Mouse (Mus musculus): ENCODE measurements around the gene Myo1d. TPM values are rescaled to one million over a fixed set of nuclear protein-coding genes. Genes with fewer than 3 reads are reported as not detected.
A peak's percentile ranks its signal among the peaks of the same experiment; 100 is the strongest.

Gene Myo1d
- polyA plus RNA-seq, 1 experiment: 11.5 TPM

GRCm38 (mm10) chr11:80504519-80505385 lies 275.1 kb downstream of the Myo1d start:
- peaks cover 20% of the 10 kb centered on the region for H3K4me1 ChIP-seq (ENCODE audit: control insufficient read depth, insufficient read depth, low read length)
- H3K4me3 ChIP-seq (ENCODE audit: insufficient read depth, low read length): no peak overlapping the region
- H3K27ac ChIP-seq (ENCODE audit: insufficient read depth, low read length): peak overlapping the region; percentile 55
- TF ChIP-seq CTCF (IDR thresholded peaks at IDR 0.05; ENCODE audit: extremely low read depth, insufficient read depth, low read length): no peak
- no peak for TF ChIP-seq POLR2A (IDR thresholded peaks at IDR 0.05; ENCODE audit: extremely low read depth, insufficient read depth, low read length)

DNA sequence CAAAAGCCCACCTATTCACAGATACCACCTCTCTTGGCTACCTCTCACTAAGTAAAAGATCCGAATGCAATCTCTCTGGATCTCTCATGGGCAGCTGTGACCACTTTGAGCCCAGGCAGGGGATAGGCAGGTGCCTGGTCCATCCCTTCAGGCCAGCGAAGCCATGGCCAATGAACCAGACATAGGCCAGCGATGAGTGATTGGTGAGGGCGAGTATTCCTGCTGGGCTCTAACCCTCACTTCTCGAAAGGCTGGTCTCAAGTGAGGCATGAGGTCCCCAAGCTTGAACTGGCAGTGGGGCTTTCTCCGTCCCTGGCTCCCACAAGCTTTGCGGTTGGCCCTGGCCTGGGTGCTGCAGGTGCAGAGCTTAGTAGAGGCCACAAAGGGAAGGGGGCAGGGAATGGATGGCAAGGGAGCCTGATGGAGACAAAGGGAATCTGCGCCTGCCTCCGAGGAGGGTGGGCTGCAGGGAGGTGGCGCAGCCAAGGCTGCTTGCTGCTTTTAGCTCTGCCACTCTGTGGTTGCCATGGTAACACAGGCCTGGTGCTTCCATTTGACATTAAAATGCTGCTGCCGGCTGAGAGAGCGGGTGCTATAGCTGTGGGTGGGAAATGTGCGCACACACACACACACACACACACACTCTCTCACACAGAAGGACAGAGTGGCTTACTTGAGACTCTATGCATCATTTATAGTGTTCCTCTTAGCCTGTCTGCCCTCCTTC lies 275.9 kb downstream of the Myo1d start:
- TF ChIP-seq CTCF (IDR thresholded peaks at IDR 0.05; ENCODE audit: extremely low read depth, insufficient read depth, low read length) (no peak), POLR2A (IDR thresholded peaks at IDR 0.05; ENCODE audit: extremely low read depth, insufficient read depth, low read length) (peak; percentile 65; the same call in 1 of the 2 replicates)
- Histone ChIP-seq H3K4me1 (ENCODE audit: control insufficient read depth, insufficient read depth, low read length) (peaks cover 21% of the 10 kb centered on the region), H3K4me3 (ENCODE audit: insufficient read depth, low read length) (no peak overlapping the region), H3K27ac (ENCODE audit: insufficient read depth, low read length) (peak overlapping the region; percentile 89)

GRCm38 (mm10) chr11:80503281-80503680 lies 276.5 kb downstream of the Myo1d start:
- H3K27ac ChIP-seq (ENCODE audit: insufficient read depth, low read length): peak overlapping the region; percentile 89
- TF ChIP-seq CTCF (IDR thresholded peaks at IDR 0.05; ENCODE audit: extremely low read depth, insufficient read depth, low read length) (no peak), POLR2A (IDR thresholded peaks at IDR 0.05; ENCODE audit: extremely low read depth, insufficient read depth, low read length) (no peak)
- no peak overlapping the region for H3K4me3 ChIP-seq (ENCODE audit: insufficient read depth, low read length)
- H3K4me1 ChIP-seq (ENCODE audit: control insufficient read depth, insufficient read depth, low read length): peaks cover 21% of the 10 kb centered on the region

- H3K27ac ChIP-seq (ENCODE audit: insufficient read depth, low read length): peak overlapping the region; percentile 69; the same call in 1 of the 2 replicates
These were observed 280.3 kb downstream of the Myo1d start for GRCm38 (mm10) chr11:80499550-80499952.

GRCm38 (mm10) chr11:80498328-80499070 lies 281.3 kb downstream of the Myo1d start:
- H3K27ac ChIP-seq (ENCODE audit: insufficient read depth, low read length): peak overlapping the region; percentile 63
- H3K4me1 ChIP-seq (ENCODE audit: control insufficient read depth, insufficient read depth, low read length): peaks cover 22% of the 10 kb centered on the region
- TF ChIP-seq CTCF (IDR thresholded peaks at IDR 0.05; ENCODE audit: extremely low read depth, insufficient read depth, low read length) (no peak), POLR2A (IDR thresholded peaks at IDR 0.05; ENCODE audit: extremely low read depth, insufficient read depth, low read length) (no peak)
- H3K4me3 ChIP-seq (ENCODE audit: insufficient read depth, low read length): no peak overlapping the region

More at GRCm38 (mm10) chr11:80499550-80499952, 280.3 kb downstream of the Myo1d start:
- TF ChIP-seq POLR2A (IDR thresholded peaks at IDR 0.05; ENCODE audit: extremely low read depth, insufficient read depth, low read length) (no peak), CTCF (IDR thresholded peaks at IDR 0.05; ENCODE audit: extremely low read depth, insufficient read depth, low read length) (no peak)
- Histone ChIP-seq H3K4me1 (ENCODE audit: control insufficient read depth, insufficient read depth, low read length) (peaks cover 27% of the 10 kb centered on the region), H3K4me3 (ENCODE audit: insufficient read depth, low read length) (no peak overlapping the region)

GRCm38 (mm10) chr11:80497225-80497919 lies 282.5 kb downstream of the Myo1d start:
- Histone ChIP-seq H3K4me3 (ENCODE audit: insufficient read depth, low read length) (no peak overlapping the region), H3K27ac (ENCODE audit: insufficient read depth, low read length) (no peak overlapping the region), H3K4me1 (ENCODE audit: control insufficient read depth, insufficient read depth, low read length) (peaks cover 22% of the 10 kb centered on the region)
- no peak for TF ChIP-seq CTCF (IDR thresholded peaks at IDR 0.05; ENCODE audit: extremely low read depth, insufficient read depth, low read length)
- TF ChIP-seq POLR2A (IDR thresholded peaks at IDR 0.05; ENCODE audit: extremely low read depth, insufficient read depth, low read length): no peak

DNA sequence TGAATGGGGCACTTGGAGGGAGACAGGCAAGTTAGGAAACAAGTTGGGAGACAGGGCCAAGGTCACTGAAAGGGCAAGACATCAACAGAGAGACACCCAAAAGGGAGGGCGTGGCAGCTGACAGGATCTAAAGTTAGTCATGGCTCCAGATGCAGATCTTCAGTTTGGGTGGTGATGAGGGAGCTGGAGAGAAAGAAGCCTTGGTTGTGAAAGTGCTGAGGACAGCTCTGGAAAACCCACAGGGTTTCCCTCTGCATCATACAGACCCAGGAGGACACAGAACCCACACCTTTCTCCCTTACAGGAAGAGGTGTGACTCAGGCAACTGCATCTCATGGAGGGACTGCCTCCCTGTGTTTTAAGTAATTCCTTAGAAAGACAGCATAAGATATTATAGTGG lies 283.2 kb downstream of the Myo1d start:
- Histone ChIP-seq H3K27ac (ENCODE audit: insufficient read depth, low read length) (no peak overlapping the region), H3K4me3 (ENCODE audit: insufficient read depth, low read length) (no peak overlapping the region), H3K4me1 (ENCODE audit: control insufficient read depth, insufficient read depth, low read length) (peaks cover 22% of the 10 kb centered on the region)
- no peak for TF ChIP-seq CTCF (IDR thresholded peaks at IDR 0.05; ENCODE audit: extremely low read depth, insufficient read depth, low read length)

- Histone ChIP-seq H3K27ac (ENCODE audit: insufficient read depth, low read length) (0 out of 2 replicates have a peak overlapping the region, but pooled peaks have one; percentile 10), H3K4me3 (ENCODE audit: insufficient read depth, low read length) (no peak overlapping the region), H3K4me1 (ENCODE audit: control insufficient read depth, insufficient read depth, low read length) (peaks cover 22% of the 10 kb centered on the region)
- TF ChIP-seq POLR2A (IDR thresholded peaks at IDR 0.05; ENCODE audit: extremely low read depth, insufficient read depth, low read length): no peak
- no peak for TF ChIP-seq CTCF (IDR thresholded peaks at IDR 0.05; ENCODE audit: extremely low read depth, insufficient read depth, low read length)
These were observed 283.9 kb downstream of the Myo1d start for GRCm38 (mm10) chr11:80495972-80496371.

- TF ChIP-seq POLR2A (IDR thresholded peaks at IDR 0.05; ENCODE audit: extremely low read depth, insufficient read depth, low read length): no peak
- no peak for TF ChIP-seq CTCF (IDR thresholded peaks at IDR 0.05; ENCODE audit: extremely low read depth, insufficient read depth, low read length)
- no peak overlapping the region for H3K27ac ChIP-seq (ENCODE audit: insufficient read depth, low read length)
- H3K4me3 ChIP-seq (ENCODE audit: insufficient read depth, low read length): no peak overlapping the region
- H3K4me1 ChIP-seq (ENCODE audit: control insufficient read depth, insufficient read depth, low read length): peaks cover 26% of the 10 kb centered on the region
These were observed 285.0 kb downstream of the Myo1d start for GRCm38 (mm10) chr11:80494852-80495251.
